Mouse (Mus musculus): ENCODE measurements around the gene Pdlim1. TPM values are rescaled to one million over a fixed set of nuclear protein-coding genes. Genes with fewer than 3 reads are reported as not detected.

The Pdlim1 gene
- polyA plus RNA-seq, 1 experiment from 2014 or later = 71.2 TPM

GRCm38 (mm10) chr19:40246646-40247267, 24.9 kb downstream of the Pdlim1 start:
- 78% methylated on average over 7 of the region's 7 CpGs for WGBS
- H3K27me3 ChIP-seq (ENCODE audit: control insufficient read depth, insufficient read depth, low read length) = no peaks in the 10 kb centered on the region
- H3K4me1 ChIP-seq (replicated peaks; ENCODE audit: control insufficient read depth, insufficient read depth, low read length) = no peaks in the 10 kb centered on the region
- no peak for DNase-seq (ENCODE audit: low spot score)
- H3K27ac ChIP-seq (ENCODE audit: low read depth, low read length) = no peak overlapping the region
- no peak for ATAC-seq (replicated peaks; ENCODE audit: low FRiP score)
- no peaks in the 10 kb centered on the region for H3K36me3 ChIP-seq (ENCODE audit: control insufficient read depth, insufficient read depth, low read length)
- H3K9me3 ChIP-seq (ENCODE audit: control insufficient read depth, low read length) = no peaks in the 10 kb centered on the region
- H3K4me2 ChIP-seq (ENCODE audit: low read depth, low read length, severe bottlenecking) = no peak overlapping the region
- H3K4me3 ChIP-seq (ENCODE audit: low read depth, low read length) = no peak overlapping the region
- no peak overlapping the region for H3K9ac ChIP-seq (ENCODE audit: low read length)

- Histone ChIP-seq H3K4me3 (ENCODE audit: low read depth, low read length) (no peak overlapping the region), H3K27me3 (ENCODE audit: control insufficient read depth, insufficient read depth, low read length) (no peaks in the 10 kb centered on the region), H3K9me3 (ENCODE audit: control insufficient read depth, low read length) (no peaks in the 10 kb centered on the region), H3K4me1 (replicated peaks; ENCODE audit: control insufficient read depth, insufficient read depth, low read length) (peaks cover 5% of the 10 kb centered on the region), H3K27ac (ENCODE audit: low read depth, low read length) (peak overlapping the region; percentile 8; the same call in 1 of the 2 replicates), H3K36me3 (ENCODE audit: control insufficient read depth, insufficient read depth, low read length) (no peaks in the 10 kb centered on the region), H3K4me2 (ENCODE audit: low read depth, low read length, severe bottlenecking) (no peak overlapping the region), H3K9ac (ENCODE audit: low read length) (no peak overlapping the region)
- WGBS = 31% methylated on average over 14 of the region's 14 CpGs
- ATAC-seq (replicated peaks; ENCODE audit: low FRiP score) = peak; percentile 74
- peak; percentile 57 for DNase-seq (ENCODE audit: low spot score)
Measured at GRCm38 (mm10) chr19:40240838-40241689, 30.6 kb downstream of the Pdlim1 start.

DNA sequence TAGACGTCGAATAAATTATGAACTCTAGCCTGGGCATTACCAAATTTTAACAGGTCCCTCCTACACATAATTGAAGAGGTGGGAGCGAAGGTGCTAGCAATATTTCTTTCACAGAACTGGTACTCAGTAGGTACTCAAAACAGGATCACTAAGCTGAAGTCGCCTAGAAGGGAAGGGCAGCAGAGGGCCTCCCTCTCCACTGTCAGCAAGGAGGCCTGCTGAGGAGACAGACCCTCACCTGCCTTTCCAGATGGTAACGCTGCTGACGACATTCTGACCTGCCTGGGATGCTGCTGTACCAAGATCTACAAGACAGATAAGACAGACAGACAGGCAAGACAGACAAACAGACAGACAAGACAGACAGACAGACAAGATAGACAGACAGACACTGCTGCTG, 31.3 kb downstream of the Pdlim1 start:
- 79% methylated on average over 6 of the region's 6 CpGs for WGBS
- no peaks in the 10 kb centered on the region for H3K9me3 ChIP-seq (ENCODE audit: control insufficient read depth, low read length)
- ATAC-seq (replicated peaks; ENCODE audit: low FRiP score) (no peak), DNase-seq (ENCODE audit: low spot score) (no peak)
- peaks cover 5% of the 10 kb centered on the region for H3K4me1 ChIP-seq (replicated peaks; ENCODE audit: control insufficient read depth, insufficient read depth, low read length)
- no peak overlapping the region for H3K27ac ChIP-seq (ENCODE audit: low read depth, low read length)
- no peak overlapping the region for H3K4me3 ChIP-seq (ENCODE audit: low read depth, low read length)
- no peak overlapping the region for H3K4me2 ChIP-seq (ENCODE audit: low read depth, low read length, severe bottlenecking)
- no peaks in the 10 kb centered on the region for H3K36me3 ChIP-seq (ENCODE audit: control insufficient read depth, insufficient read depth, low read length)
- H3K27me3 ChIP-seq (ENCODE audit: control insufficient read depth, insufficient read depth, low read length) = no peaks in the 10 kb centered on the region
- H3K9ac ChIP-seq (ENCODE audit: low read length) = no peak overlapping the region

DNA sequence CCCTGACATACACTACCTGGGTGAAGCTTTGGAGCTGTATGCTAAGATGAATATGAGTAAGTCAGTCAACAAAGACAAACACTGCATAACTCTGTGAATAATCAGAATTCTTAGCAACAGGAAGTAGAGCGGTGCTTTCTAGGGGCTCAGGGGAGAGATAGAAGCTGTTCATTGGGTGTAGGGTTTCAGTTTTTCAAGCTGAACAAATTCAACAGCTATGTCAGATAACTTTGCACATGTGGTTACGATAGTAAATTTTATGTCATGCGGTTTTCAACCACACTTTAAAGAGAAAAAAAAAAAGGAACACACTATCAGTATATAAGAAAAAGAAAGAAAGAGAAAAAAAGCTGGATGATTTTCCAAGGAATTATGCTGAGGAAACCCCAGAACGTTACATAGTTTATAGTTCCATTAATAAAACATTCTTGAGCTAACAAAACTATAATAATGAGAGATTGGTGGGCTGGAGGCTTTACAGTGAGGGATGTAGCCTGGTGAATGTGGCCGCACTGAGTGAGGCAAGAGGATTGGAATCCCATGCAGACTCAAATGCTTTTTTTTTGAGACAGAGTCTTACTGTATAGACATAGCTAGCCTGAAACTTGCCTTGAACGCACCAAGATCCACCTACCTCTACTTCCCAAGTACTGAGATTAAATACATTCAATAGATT, 33.3 kb downstream of the Pdlim1 start:
- Histone ChIP-seq H3K9me3 (ENCODE audit: control insufficient read depth, low read length) (no peaks in the 10 kb centered on the region), H3K27ac (ENCODE audit: low read depth, low read length) (no peak overlapping the region), H3K4me1 (replicated peaks; ENCODE audit: control insufficient read depth, insufficient read depth, low read length) (peaks cover 5% of the 10 kb centered on the region), H3K9ac (ENCODE audit: low read length) (no peak overlapping the region), H3K36me3 (ENCODE audit: control insufficient read depth, insufficient read depth, low read length) (no peaks in the 10 kb centered on the region), H3K27me3 (ENCODE audit: control insufficient read depth, insufficient read depth, low read length) (no peaks in the 10 kb centered on the region), H3K4me3 (ENCODE audit: low read depth, low read length) (no peak overlapping the region), H3K4me2 (ENCODE audit: low read depth, low read length, severe bottlenecking) (no peak overlapping the region)
- DNase-seq (ENCODE audit: low spot score) = no peak
- ATAC-seq (replicated peaks; ENCODE audit: low FRiP score) = no peak
- 92% methylated on average over 6 of the region's 6 CpGs for WGBS

DNA sequence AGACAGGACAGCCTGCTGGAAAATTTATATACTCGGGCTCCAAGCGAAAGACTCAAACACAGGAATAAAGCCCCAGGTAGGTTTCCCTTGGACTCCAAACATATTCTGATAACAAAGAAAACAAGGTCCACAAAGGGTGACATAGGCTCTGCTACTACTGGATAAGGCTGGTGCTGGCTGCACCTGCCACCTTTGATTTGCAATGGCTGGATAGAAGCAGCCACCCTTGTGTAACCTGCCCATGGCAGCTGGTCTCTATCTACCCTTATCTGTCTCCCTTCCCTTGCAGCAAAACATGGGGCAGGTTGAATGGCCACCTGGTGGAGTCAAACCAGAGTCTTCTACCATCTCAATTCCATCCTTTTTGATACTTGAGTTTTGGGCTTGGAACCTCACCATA, 39.1 kb downstream of the Pdlim1 start:
- Histone ChIP-seq H3K9me3 (ENCODE audit: control insufficient read depth, low read length) (no peaks in the 10 kb centered on the region), H3K4me1 (replicated peaks; ENCODE audit: control insufficient read depth, insufficient read depth, low read length) (no peaks in the 10 kb centered on the region), H3K27me3 (ENCODE audit: control insufficient read depth, insufficient read depth, low read length) (no peaks in the 10 kb centered on the region), H3K27ac (ENCODE audit: low read depth, low read length) (no peak overlapping the region), H3K9ac (ENCODE audit: low read length) (no peak overlapping the region), H3K4me2 (ENCODE audit: low read depth, low read length, severe bottlenecking) (no peak overlapping the region), H3K4me3 (ENCODE audit: low read depth, low read length) (no peak overlapping the region), H3K36me3 (ENCODE audit: control insufficient read depth, insufficient read depth, low read length) (no peaks in the 10 kb centered on the region)
- 91% methylated on average over 2 of the region's 2 CpGs for WGBS
- ATAC-seq (replicated peaks; ENCODE audit: low FRiP score) (no peak), DNase-seq (ENCODE audit: low spot score) (no peak)

DNA sequence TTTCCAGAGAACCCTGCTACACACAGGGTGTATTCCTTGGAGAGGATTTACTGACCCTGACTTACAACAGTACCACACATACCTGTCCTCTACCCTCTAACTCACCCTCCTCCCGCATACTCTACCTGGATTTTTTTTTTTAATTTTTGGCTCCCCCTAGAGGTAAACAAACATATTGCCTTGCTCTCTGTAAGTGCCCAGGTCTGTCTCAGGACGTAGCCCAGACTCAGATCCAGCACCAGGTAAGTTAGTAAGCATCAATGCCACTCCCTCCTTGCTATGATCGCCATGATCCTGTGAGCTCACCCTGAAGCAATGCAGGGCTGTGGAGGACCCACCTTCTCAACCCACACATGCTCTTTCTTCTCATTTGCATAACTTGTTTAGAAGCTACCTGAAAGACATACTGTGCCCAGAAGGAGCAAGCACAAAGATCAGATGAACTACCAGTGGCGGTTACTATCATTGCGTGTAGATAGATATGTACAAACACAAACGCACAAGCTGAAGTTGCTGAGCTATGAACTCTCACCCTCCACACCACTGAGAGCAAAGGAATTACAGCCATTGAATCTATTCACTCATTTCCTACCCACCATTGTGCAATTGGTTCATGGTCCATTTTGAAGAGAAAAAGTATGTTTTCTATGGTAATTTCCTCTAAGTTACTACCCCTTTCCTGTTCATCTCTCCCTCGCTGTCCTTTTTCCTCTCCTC, 39.7 kb downstream of the Pdlim1 start:
- Histone ChIP-seq H3K4me3 (ENCODE audit: low read depth, low read length) (no peak overlapping the region), H3K27me3 (ENCODE audit: control insufficient read depth, insufficient read depth, low read length) (no peaks in the 10 kb centered on the region), H3K9me3 (ENCODE audit: control insufficient read depth, low read length) (no peaks in the 10 kb centered on the region), H3K36me3 (ENCODE audit: control insufficient read depth, insufficient read depth, low read length) (no peaks in the 10 kb centered on the region), H3K4me1 (replicated peaks; ENCODE audit: control insufficient read depth, insufficient read depth, low read length) (no peaks in the 10 kb centered on the region), H3K27ac (ENCODE audit: low read depth, low read length) (no peak overlapping the region), H3K9ac (ENCODE audit: low read length) (no peak overlapping the region), H3K4me2 (ENCODE audit: low read depth, low read length, severe bottlenecking) (no peak overlapping the region)
- WGBS = 71% methylated on average over 7 of the region's 7 CpGs
- DNase-seq (ENCODE audit: low spot score) (no peak), ATAC-seq (replicated peaks; ENCODE audit: low FRiP score) (no peak)

- no peak for ATAC-seq (replicated peaks; ENCODE audit: low FRiP score)
- no peak overlapping the region for H3K9ac ChIP-seq (ENCODE audit: low read length)
- no peaks in the 10 kb centered on the region for H3K36me3 ChIP-seq (ENCODE audit: control insufficient read depth, insufficient read depth, low read length)
- no peak overlapping the region for H3K4me2 ChIP-seq (ENCODE audit: low read depth, low read length, severe bottlenecking)
- no peak overlapping the region for H3K4me3 ChIP-seq (ENCODE audit: low read depth, low read length)
- no peaks in the 10 kb centered on the region for H3K9me3 ChIP-seq (ENCODE audit: control insufficient read depth, low read length)
- no peaks in the 10 kb centered on the region for H3K4me1 ChIP-seq (replicated peaks; ENCODE audit: control insufficient read depth, insufficient read depth, low read length)
- 86% methylated on average over 13 of the region's 13 CpGs for WGBS
- no peaks in the 10 kb centered on the region for H3K27me3 ChIP-seq (ENCODE audit: control insufficient read depth, insufficient read depth, low read length)
- DNase-seq (ENCODE audit: low spot score) = no peak
- H3K27ac ChIP-seq (ENCODE audit: low read depth, low read length) = no peak overlapping the region
Measured at GRCm38 (mm10) chr19:40231074-40231738, 40.4 kb downstream of the Pdlim1 start.

Measured in forebrain, embryonic 11.5 days (tissue).